Mouse (Mus musculus) limb, embryonic 13.5 days (tissue): ENCODE results near the gene Gm38392. TPM values are rescaled to one million over a fixed set of nuclear protein-coding genes. Genes with fewer than 3 reads are reported as not detected.

Experiments
- ATAC-seq: fragments of 200-750 bp; cut with Nextera tagmentation; 2 replicates; pipeline ENCODE4 v1.8.0; 2017; ENCODE audit warnings: low read depth, moderate number of reproducible peaks, moderate TSS enrichment; ENCODE audit not compliant: low FRiP score
- H3K27ac ChIP-seq: fragments of 300-500 bp; sonication (generic); 2 replicates; pipeline ENCODE4 v1.5.1; 2015; ENCODE audit warnings: inconsistent platforms, mild to moderate bottlenecking, moderate library complexity
- H3K27me3 ChIP-seq: fragments of 300-500 bp; sonication (generic); 2 replicates; pipeline ENCODE4 v1.6.1; 2015; ENCODE audit warnings: mild to moderate bottlenecking, inconsistent platforms
- H3K36me3 ChIP-seq: fragments of 300-500 bp; sonication (generic); 2 replicates; pipeline ENCODE4 v1.6.1; 2015; ENCODE audit warnings: inconsistent platforms, mild to moderate bottlenecking, moderate library complexity
- H3K4me1 ChIP-seq: fragments of 300-500 bp; sonication (generic); 2 replicates; pipeline ENCODE4 v1.6.1; 2015; ENCODE audit warnings: inconsistent platforms
- H3K4me2 ChIP-seq: fragments of 300-500 bp; sonication (generic); replicated peaks from 2 replicates; pipeline ENCODE4 v1.6.1; 2015; ENCODE audit warnings: inconsistent platforms, mild to moderate bottlenecking, moderate library complexity
- H3K4me3 ChIP-seq: fragments of 300-500 bp; sonication (generic); 2 replicates; pipeline ENCODE4 v1.5.1; 2015; ENCODE audit warnings: moderate library complexity, mild to moderate bottlenecking, inconsistent platforms
- H3K9ac ChIP-seq: fragments of 300-500 bp; sonication (generic); 2 replicates; pipeline ENCODE4 v1.6.1; 2015; ENCODE audit warnings: mild to moderate bottlenecking, inconsistent platforms
- H3K9me3 ChIP-seq: fragments of 300-500 bp; sonication (generic); 2 replicates; pipeline ENCODE4 v1.6.1; 2016; ENCODE audit warnings: inconsistent platforms
- WGBS: fragments of 180-500 bp; shearing (Covaris S2); methylation state at CpG from one replicate; pipeline ENCODE4 v1.1.7; 2015; 5-methylcytosine and 5-hydroxymethylcytosine counted together
- polyA plus RNA-seq: library from polyadenylated mRNA; unstranded; fragments of >200 nt; fragmentation: Nextera tagmentation; extraction: Ambion mirVana; gene quantifications from 2 replicates; pipeline ENCODE4 v1.2.1, GENCODE M21; 2015

Gm38392 gene
- polyA plus RNA-seq, 1 experiment from 2014 or later = 1.0 TPM

- Histone ChIP-seq H3K36me3 (no peaks in the 10 kb centered on the region), H3K27me3 (peaks cover 100% of the 10 kb centered on the region), H3K4me1 (peaks cover 4% of the 10 kb centered on the region; the same call in 1 of the 2 replicates), H3K9me3 (no peaks in the 10 kb centered on the region), H3K9ac (no peak overlapping the region), H3K4me2 (no peak overlapping the region), H3K27ac (no peak overlapping the region), H3K4me3 (no peak overlapping the region)
- no peak for ATAC-seq
- 2% methylated on average over 6 of the region's 6 CpGs for WGBS
Measured at GRCm38 (mm10) chr3:88209306-88209705, 77.7 kb downstream of the Gm38392 start.

DNA sequence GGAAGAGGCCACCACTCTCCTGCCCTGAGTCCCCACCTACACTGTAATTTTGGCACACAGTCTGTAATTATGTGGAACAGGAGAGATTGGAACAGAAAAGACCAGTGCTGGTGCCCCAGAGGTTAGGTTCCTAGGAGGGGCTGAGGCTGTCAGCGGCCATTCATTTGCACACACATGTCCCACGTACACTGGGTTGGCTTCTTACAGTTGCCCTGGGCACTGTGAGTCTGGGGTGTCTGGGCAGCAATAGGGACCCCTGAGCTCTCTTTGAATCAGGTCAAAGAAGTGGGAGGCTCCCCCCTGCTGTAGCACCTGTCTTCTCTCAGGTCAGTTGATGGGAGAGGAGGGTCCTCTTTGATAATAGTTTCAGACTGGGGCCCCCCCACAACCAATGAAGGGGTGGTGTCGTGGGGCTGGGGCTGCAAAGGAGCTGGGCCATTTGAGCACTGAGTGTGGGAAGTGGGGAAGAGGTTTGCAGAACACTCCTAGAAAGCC lies 78.7 kb downstream of the Gm38392 start:
- Histone ChIP-seq H3K4me2 (no peak overlapping the region), H3K9ac (no peak overlapping the region), H3K4me1 (0 out of 2 replicates have a peak, but pooled peaks cover 2% of the 10 kb centered on the region), H3K27ac (no peak overlapping the region), H3K9me3 (no peaks in the 10 kb centered on the region), H3K27me3 (peaks cover 100% of the 10 kb centered on the region), H3K36me3 (no peaks in the 10 kb centered on the region), H3K4me3 (no peak overlapping the region)
- WGBS = 5% methylated on average over 3 of the region's 3 CpGs
- ATAC-seq = no peak

DNA sequence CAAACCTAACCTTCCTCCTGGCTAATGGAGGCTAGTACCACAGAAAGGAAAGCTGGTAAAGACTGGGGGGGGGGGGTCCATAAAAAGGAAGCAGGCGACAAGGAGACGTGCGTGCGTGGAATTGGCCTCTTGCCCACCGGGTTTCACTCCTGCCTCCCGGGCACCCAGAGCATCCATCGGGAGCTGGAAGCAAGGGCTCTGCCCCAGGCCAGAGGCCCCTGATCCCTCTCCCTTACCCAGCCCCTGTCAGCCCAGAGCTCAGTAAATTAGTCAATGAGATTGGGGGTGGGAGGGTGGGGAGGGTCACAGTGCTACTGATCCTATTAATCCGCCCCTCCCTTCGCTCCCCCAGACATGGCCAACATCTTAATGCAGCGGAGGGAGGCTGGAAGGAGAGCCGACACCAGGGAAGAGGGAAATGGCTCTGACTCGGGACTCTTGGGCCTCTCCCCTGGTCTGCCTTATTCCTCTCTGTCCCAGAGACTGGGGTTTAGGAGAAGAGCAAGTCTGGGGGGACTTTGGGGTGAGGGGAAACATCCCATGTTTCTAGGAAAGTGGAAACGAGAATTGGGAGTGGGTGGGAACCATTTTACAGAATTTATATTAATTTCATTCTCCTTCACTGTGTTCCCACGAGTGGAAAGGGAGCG lies 79.4 kb downstream of the Gm38392 start:
- no peak overlapping the region for H3K4me3 ChIP-seq
- 2% methylated on average over 15 of the region's 15 CpGs for WGBS

DNA sequence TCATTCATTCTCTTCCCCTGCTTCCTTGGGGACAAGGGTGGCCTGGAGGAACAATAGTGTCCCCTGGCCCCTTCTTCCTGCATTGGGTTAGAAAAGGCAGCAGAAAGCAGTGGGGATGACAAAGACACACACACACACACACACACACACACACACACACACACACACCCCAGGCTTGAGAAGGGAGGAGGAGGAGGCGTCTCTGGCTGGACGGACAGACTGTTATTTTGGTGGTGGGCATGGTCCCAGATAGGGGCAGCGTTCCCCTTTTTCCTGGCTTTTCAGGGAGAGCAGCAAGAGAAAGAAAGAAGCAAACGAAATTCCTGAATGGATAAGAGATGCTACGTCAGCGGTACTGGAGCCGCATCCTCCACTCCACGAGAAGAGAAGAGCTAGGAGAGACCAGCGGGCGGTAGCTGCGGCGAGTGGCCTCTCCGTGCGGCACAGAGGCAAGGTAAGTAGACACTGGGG lies 80.1 kb downstream of the Gm38392 start:
- Histone ChIP-seq H3K4me3 (no peak overlapping the region), H3K9ac (no peak overlapping the region; the same call in 1 of the 2 replicates), H3K27me3 (peaks cover 100% of the 10 kb centered on the region), H3K4me2 (no peak overlapping the region), H3K4me1 (0 out of 2 replicates have a peak, but pooled peaks cover 2% of the 10 kb centered on the region), H3K9me3 (no peaks in the 10 kb centered on the region), H3K36me3 (no peaks in the 10 kb centered on the region), H3K27ac (no peak overlapping the region)
- no peak for ATAC-seq
- 1% methylated on average over 14 of the region's 14 CpGs for WGBS

More for the DNA sequence above, 79.4 kb downstream of the Gm38392 start:
- peaks cover 100% of the 10 kb centered on the region for H3K27me3 ChIP-seq
- H3K9ac ChIP-seq = no peak overlapping the region
- no peak overlapping the region for H3K4me2 ChIP-seq
- ATAC-seq = no peak
- no peaks in the 10 kb centered on the region for H3K9me3 ChIP-seq
- no peaks in the 10 kb centered on the region for H3K36me3 ChIP-seq
- H3K27ac ChIP-seq = no peak overlapping the region
- H3K4me1 ChIP-seq = 0 out of 2 replicates have a peak, but pooled peaks cover 2% of the 10 kb centered on the region

DNA sequence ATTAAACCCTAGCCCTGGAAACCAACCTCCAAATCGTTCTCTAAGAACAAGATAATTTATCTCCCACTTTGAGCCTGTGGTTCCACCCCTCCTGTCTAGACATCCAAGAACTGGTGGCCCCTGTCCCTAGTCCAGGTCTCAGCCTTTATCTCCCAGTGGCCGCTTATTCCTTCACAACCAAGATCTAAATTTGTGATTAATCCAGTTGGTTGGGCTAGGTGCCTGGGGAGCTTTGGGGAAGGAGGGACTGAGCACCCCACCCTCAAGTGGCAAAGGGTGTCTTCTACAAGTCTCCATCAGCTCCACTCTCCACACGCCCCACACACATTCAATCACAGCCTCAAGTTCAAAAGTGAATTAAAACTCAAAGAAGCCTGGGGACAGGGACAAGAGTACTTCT lies 80.5 kb downstream of the Gm38392 start:
- 0 out of 2 replicates have a peak, but pooled peaks cover 2% of the 10 kb centered on the region for H3K4me1 ChIP-seq
- 3% methylated on average over 3 of the region's 3 CpGs for WGBS
- H3K4me3 ChIP-seq = no peak overlapping the region
- H3K9ac ChIP-seq = no peak overlapping the region
- no peak overlapping the region for H3K4me2 ChIP-seq
- peaks cover 100% of the 10 kb centered on the region for H3K27me3 ChIP-seq
- no peaks in the 10 kb centered on the region for H3K36me3 ChIP-seq
- H3K27ac ChIP-seq = no peak overlapping the region
- ATAC-seq = no peak
- no peaks in the 10 kb centered on the region for H3K9me3 ChIP-seq

GRCm38 (mm10) chr3:88205563-88206491 lies 81.2 kb downstream of the Gm38392 start:
- no peaks in the 10 kb centered on the region for H3K9me3 ChIP-seq
- no peak for ATAC-seq
- peaks cover 5% of the 10 kb centered on the region for H3K4me1 ChIP-seq
- H3K4me3 ChIP-seq = no peak overlapping the region
- under 1% methylated on average over 8 of the region's 8 CpGs for WGBS
- no peak overlapping the region for H3K27ac ChIP-seq
- H3K36me3 ChIP-seq = no peaks in the 10 kb centered on the region
- H3K27me3 ChIP-seq = peaks cover 100% of the 10 kb centered on the region
- H3K9ac ChIP-seq = no peak overlapping the region
- no peak overlapping the region for H3K4me2 ChIP-seq

GRCm38 (mm10) chr3:88205176-88205562 lies 81.8 kb downstream of the Gm38392 start:
- Histone ChIP-seq H3K4me1 (peaks cover 11% of the 10 kb centered on the region), H3K4me3 (no peak overlapping the region), H3K36me3 (no peaks in the 10 kb centered on the region), H3K9ac (no peak overlapping the region), H3K4me2 (no peak overlapping the region), H3K9me3 (no peaks in the 10 kb centered on the region), H3K27me3 (peaks cover 100% of the 10 kb centered on the region), H3K27ac (no peak overlapping the region)
- 4% methylated on average over 4 of the region's 4 CpGs for WGBS
- ATAC-seq = no peak

DNA sequence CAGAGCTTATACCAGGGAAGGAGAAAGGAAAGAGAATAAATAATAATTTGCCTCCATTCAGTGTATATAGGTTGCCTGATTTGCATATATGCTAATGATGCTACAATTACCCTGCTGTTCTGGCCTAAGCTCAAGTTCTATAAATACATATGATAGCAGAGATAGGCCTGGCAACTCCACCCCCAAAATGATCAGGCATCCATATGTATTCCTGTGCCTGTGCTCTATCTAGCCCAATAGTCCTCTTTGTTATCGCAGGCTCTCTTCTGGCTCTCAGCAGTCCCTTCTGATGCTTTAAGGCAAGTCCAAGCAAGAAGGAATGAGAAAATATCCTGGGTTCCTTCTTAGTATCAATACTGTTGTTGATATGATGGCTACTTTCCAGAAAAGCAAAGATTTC lies 82.3 kb downstream of the Gm38392 start:
- 22% methylated on average over 1 of the region's 1 CpGs for WGBS
- Histone ChIP-seq H3K4me3 (no peak overlapping the region), H3K36me3 (no peaks in the 10 kb centered on the region), H3K4me1 (peaks cover 11% of the 10 kb centered on the region), H3K9ac (no peak overlapping the region), H3K27me3 (peaks cover 100% of the 10 kb centered on the region), H3K27ac (no peak overlapping the region), H3K4me2 (no peak overlapping the region), H3K9me3 (no peaks in the 10 kb centered on the region)
- ATAC-seq = no peak

GRCm38 (mm10) chr3:88203999-88204700 lies 82.9 kb downstream of the Gm38392 start:
- H3K4me2 ChIP-seq = no peak overlapping the region
- H3K36me3 ChIP-seq = no peaks in the 10 kb centered on the region
- no peaks in the 10 kb centered on the region for H3K9me3 ChIP-seq
- H3K9ac ChIP-seq = no peak overlapping the region
- 4% methylated on average over 7 of the region's 7 CpGs for WGBS
- H3K27ac ChIP-seq = no peak overlapping the region
- no peak for ATAC-seq
- peaks cover 100% of the 10 kb centered on the region for H3K27me3 ChIP-seq
- H3K4me3 ChIP-seq = no peak overlapping the region
- H3K4me1 ChIP-seq = peaks cover 11% of the 10 kb centered on the region

DNA sequence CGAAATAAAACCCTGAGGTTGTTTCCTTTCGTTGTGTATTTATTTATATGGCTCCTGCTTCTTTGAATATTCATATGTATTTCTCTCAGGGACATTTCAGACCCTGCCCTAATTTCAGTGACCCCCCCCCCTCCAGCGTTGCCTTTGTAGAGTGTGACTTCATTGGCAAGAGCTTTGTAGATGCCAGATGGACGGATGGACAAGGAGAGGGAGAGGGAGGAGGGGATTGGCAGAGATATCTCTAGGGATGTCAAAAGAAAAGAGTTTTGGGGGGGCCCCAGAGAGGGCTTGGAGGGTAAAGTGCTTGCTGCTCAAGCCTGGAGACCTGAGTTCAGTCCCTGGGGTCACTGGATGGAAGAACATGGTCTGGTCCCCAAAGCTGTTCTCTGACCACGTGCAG lies 83.6 kb downstream of the Gm38392 start:
- Histone ChIP-seq H3K27me3 (peaks cover 100% of the 10 kb centered on the region), H3K4me2 (no peak overlapping the region), H3K36me3 (no peaks in the 10 kb centered on the region), H3K9ac (no peak overlapping the region), H3K4me3 (no peak overlapping the region), H3K4me1 (peaks cover 11% of the 10 kb centered on the region), H3K27ac (no peak overlapping the region), H3K9me3 (no peaks in the 10 kb centered on the region)
- WGBS = 10% methylated on average over 5 of the region's 5 CpGs
- no peak for ATAC-seq

DNA sequence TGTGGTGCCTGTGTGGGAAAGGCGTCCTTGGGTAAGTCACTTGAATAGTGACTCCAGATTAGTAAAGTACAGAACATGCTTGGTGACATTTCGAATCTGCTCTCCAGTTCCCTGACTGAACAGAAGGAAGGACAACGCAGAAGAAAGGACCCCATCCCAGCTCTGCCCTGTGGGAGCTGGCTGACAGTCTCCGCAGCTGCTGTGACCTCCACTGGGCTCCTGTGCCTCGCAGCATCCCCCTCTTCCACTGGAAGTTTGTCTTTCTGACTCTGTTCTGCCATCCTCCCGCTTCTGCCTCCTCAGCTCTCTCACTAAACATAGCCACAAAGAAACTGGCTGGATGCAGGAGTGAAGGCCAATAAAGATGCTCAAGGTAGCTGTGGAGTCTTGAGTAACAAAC lies 84.0 kb downstream of the Gm38392 start:
- H3K9ac ChIP-seq = no peak overlapping the region
- no peak overlapping the region for H3K4me3 ChIP-seq
- no peak overlapping the region for H3K27ac ChIP-seq
- WGBS = 4% methylated on average over 6 of the region's 6 CpGs
- no peaks in the 10 kb centered on the region for H3K9me3 ChIP-seq
- peaks cover 11% of the 10 kb centered on the region for H3K4me1 ChIP-seq
- no peak overlapping the region for H3K4me2 ChIP-seq
- H3K36me3 ChIP-seq = no peaks in the 10 kb centered on the region
- ATAC-seq = no peak
- H3K27me3 ChIP-seq = peaks cover 100% of the 10 kb centered on the region

GRCm38 (mm10) chr3:88201640-88202039 lies 85.4 kb downstream of the Gm38392 start:
- Histone ChIP-seq H3K9me3 (no peaks in the 10 kb centered on the region), H3K27ac (no peak overlapping the region), H3K36me3 (no peaks in the 10 kb centered on the region), H3K9ac (no peak overlapping the region), H3K27me3 (peaks cover 100% of the 10 kb centered on the region), H3K4me3 (no peak overlapping the region), H3K4me1 (peaks cover 9% of the 10 kb centered on the region), H3K4me2 (no peak overlapping the region)
- 10% methylated on average over 5 of the region's 5 CpGs for WGBS
- ATAC-seq = no peak
